Mouse (Mus musculus): ENCODE measurements around the gene Oog4. TPM values are rescaled to one million over a fixed set of nuclear protein-coding genes. Genes with fewer than 3 reads are reported as not detected.
A peak's percentile ranks its signal among the peaks of the same experiment; 100 is the strongest.
"Not testable (repeated sequence)": the region's sequence is repeated elsewhere in the genome, so short reads cannot be mapped to it uniquely, and the experiment has no call there.

Gene Oog4
- polyA plus RNA-seq (2012; rRNA removed) (not detected in 2 replicates), polyA plus RNA-seq (2014; fragmentation: Nextera tagmentation; extraction: Ambion mirVana) (not detected in 2 replicates)

GRCm38 (mm10) chr4:143450224-143450623 is at the start of gene Oog4:
Gene Oog4 (minus strand): TSS chr4:143450324.
- TF ChIP-seq EP300 (IDR thresholded peaks at IDR 0.05; ENCODE audit: low read depth) = no peak
- TF ChIP-seq CTCF (IDR thresholded peaks at IDR 0.05; ENCODE audit: low read depth) = no peak
- Histone ChIP-seq H3K9ac (replicated peaks) (no peak within 1 kb of the TSS), H3K4me3 (ENCODE audit: insufficient read depth in 1 of 2, low read depth in 2 of 2, low read length in 2 of 2) (no peak within 1 kb of the TSS), H3K27ac (no peak within 1 kb of the TSS), H3K4me1 (replicated peaks; ENCODE audit: control insufficient read depth in 2 of 2, insufficient read depth in 2 of 2, low read length in 1 of 2) (no peaks in the 10 kb centered on the region), H3K27me3 (ENCODE audit: control insufficient read depth, insufficient read depth, low read length) (no peaks in the 10 kb centered on the region), H3K4me2 (ENCODE audit: low read depth) (no peak within 1 kb of the TSS), H3K36me3 (replicated peaks; ENCODE audit: control insufficient read depth, insufficient read depth, low read depth) (no peaks in the 10 kb centered on the region), H3K9me3 (ENCODE audit: control insufficient read depth, low read length) (no peaks in the 10 kb centered on the region)
- ATAC-seq (ENCODE audit: insufficient read depth) (no peak), DNase-seq (ENCODE audit: low read depth in 3 of 3, low spot score in 3 of 3) (no peak)
- 49% methylated on average over 3 of the region's 3 CpGs for WGBS (ENCODE audit: insufficient replicate concordance)

- ATAC-seq (ENCODE audit: insufficient read depth); H3K4me1 ChIP-seq (replicated peaks; ENCODE audit: control insufficient read depth in 2 of 2, insufficient read depth in 2 of 2, low read length in 1 of 2); H3K4me2 ChIP-seq (ENCODE audit: low read depth); H3K9ac ChIP-seq (replicated peaks); H3K27me3 ChIP-seq (ENCODE audit: control insufficient read depth, insufficient read depth, low read length); H3K27ac ChIP-seq; H3K36me3 ChIP-seq (replicated peaks; ENCODE audit: control insufficient read depth, insufficient read depth, low read depth); H3K9me3 ChIP-seq (ENCODE audit: control insufficient read depth, low read length); H3K4me3 ChIP-seq (ENCODE audit: insufficient read depth in 1 of 2, low read depth in 2 of 2, low read length in 2 of 2); DNase-seq (ENCODE audit: low read depth in 3 of 3, low spot score in 3 of 3): not testable (repeated sequence)
- 64% methylated on average over 5 of the region's 5 CpGs for WGBS (ENCODE audit: insufficient replicate concordance)
Observed at GRCm38 (mm10) chr4:143426770-143427169, 23.4 kb downstream of the Oog4 start.

- H3K9ac ChIP-seq (replicated peaks) = no peak overlapping the region
- peaks cover 4 to 11% of the 10 kb centered on the region in 2 experiments; a peak in 3 of 4 replicates for H3K4me1 ChIP-seq (replicated peaks; ENCODE audit: control insufficient read depth in 2 of 2, insufficient read depth in 2 of 2, low read length in 1 of 2)
- no peak overlapping the region for H3K4me3 ChIP-seq (ENCODE audit: insufficient read depth in 1 of 2, low read depth in 2 of 2, low read length in 2 of 2)
- no peaks in the 10 kb centered on the region for H3K9me3 ChIP-seq (ENCODE audit: control insufficient read depth, low read length)
- 74% methylated on average over 3 of the region's 3 CpGs for WGBS (ENCODE audit: insufficient replicate concordance)
- H3K27me3 ChIP-seq (ENCODE audit: control insufficient read depth, insufficient read depth, low read length) = no peaks in the 10 kb centered on the region
- H3K27ac ChIP-seq = no peak overlapping the region
- ATAC-seq (ENCODE audit: insufficient read depth) (no peak), DNase-seq (ENCODE audit: low read depth in 3 of 3, low spot score in 3 of 3) (no peak)
- no peak for TF ChIP-seq CTCF (IDR thresholded peaks at IDR 0.05; ENCODE audit: low read depth)
- no peak for TF ChIP-seq EP300 (IDR thresholded peaks at IDR 0.05; ENCODE audit: low read depth)
- no peak overlapping the region for H3K4me2 ChIP-seq (ENCODE audit: low read depth)
- H3K36me3 ChIP-seq (replicated peaks; ENCODE audit: control insufficient read depth, insufficient read depth, low read depth) = 0 out of 2 replicates have a peak, but pooled peaks cover 2% of the 10 kb centered on the region
Observed at GRCm38 (mm10) chr4:143414121-143414520, 36.0 kb downstream of the Oog4 start.

- no peak overlapping the region for H3K9ac ChIP-seq (replicated peaks)
- no peak overlapping the region for H3K27ac ChIP-seq
- ATAC-seq (ENCODE audit: insufficient read depth) (no peak), DNase-seq (ENCODE audit: low read depth in 3 of 3, low spot score in 3 of 3) (no peak)
- TF ChIP-seq CTCF (IDR thresholded peaks at IDR 0.05; ENCODE audit: low read depth) = no peak
- TF ChIP-seq EP300 (IDR thresholded peaks at IDR 0.05; ENCODE audit: low read depth) = no peak
- H3K27me3 ChIP-seq (ENCODE audit: control insufficient read depth, insufficient read depth, low read length) = no peaks in the 10 kb centered on the region
- peaks cover 4 to 11% of the 10 kb centered on the region in 2 experiments; a peak in 3 of 4 replicates for H3K4me1 ChIP-seq (replicated peaks; ENCODE audit: control insufficient read depth in 2 of 2, insufficient read depth in 2 of 2, low read length in 1 of 2)
- peak overlapping the region; percentile 72; the same call in 1 of the 2 replicates for H3K4me2 ChIP-seq (ENCODE audit: low read depth)
- WGBS (ENCODE audit: insufficient replicate concordance) = 68% methylated on average over 1 of the region's 1 CpGs
- 0 out of 2 replicates have a peak, but pooled peaks cover 2% of the 10 kb centered on the region for H3K36me3 ChIP-seq (replicated peaks; ENCODE audit: control insufficient read depth, insufficient read depth, low read depth)
- no peaks in the 10 kb centered on the region for H3K9me3 ChIP-seq (ENCODE audit: control insufficient read depth, low read length)
- no peak overlapping the region for H3K4me3 ChIP-seq (ENCODE audit: insufficient read depth in 1 of 2, low read depth in 2 of 2, low read length in 2 of 2)
Observed at GRCm38 (mm10) chr4:143413621-143414020, 36.5 kb downstream of the Oog4 start.

- Histone ChIP-seq H3K9ac (replicated peaks) (peak within 1 kb of the TSS; percentile 85), H3K27me3 (ENCODE audit: control insufficient read depth, insufficient read depth, low read length) (no peaks in the 10 kb centered on the region), H3K4me2 (ENCODE audit: low read depth) (peak within 1 kb of the TSS; percentile 72), H3K4me1 (replicated peaks; ENCODE audit: control insufficient read depth in 2 of 2, insufficient read depth in 2 of 2, low read length in 1 of 2) (peaks cover 4 to 11% of the 10 kb centered on the region in 2 experiments; a peak in 3 of 4 replicates), H3K36me3 (replicated peaks; ENCODE audit: control insufficient read depth, insufficient read depth, low read depth) (no peaks in the 10 kb centered on the region), H3K9me3 (ENCODE audit: control insufficient read depth, low read length) (no peaks in the 10 kb centered on the region), H3K27ac (peak within 1 kb of the TSS; percentile 70), H3K4me3 (ENCODE audit: insufficient read depth in 1 of 2, low read depth in 2 of 2, low read length in 2 of 2) (peak within 1 kb of the TSS; percentile 83 to 100)
- peak; percentile 80 to 85 (median 80) for DNase-seq (ENCODE audit: low read depth in 3 of 3, low spot score in 3 of 3)
- TF ChIP-seq EP300 (IDR thresholded peaks at IDR 0.05; ENCODE audit: low read depth) (peak; percentile 45; the same call in 1 of the 2 replicates), CTCF (IDR thresholded peaks at IDR 0.05; ENCODE audit: low read depth) (no peak)
- under 1% methylated on average over 50 of the region's 50 CpGs for WGBS (ENCODE audit: insufficient replicate concordance)
- ATAC-seq (ENCODE audit: insufficient read depth) = peak; percentile 97
Observed at GRCm38 (mm10) chr4:143412219-143413092, 37.7 kb downstream of the Oog4 start, which contains the start of gene Pramef8. Gene Pramef8 (plus strand): TSS chr4:143412426.
